Mouse (Mus musculus) intestine, embryonic 14.5 days (tissue): ENCODE data around the gene Olfr828. TPM values are rescaled to one million over a fixed set of nuclear protein-coding genes. Genes with fewer than 3 reads are reported as not detected.

Source experiments
- ATAC-seq: fragments of 200-750 bp; cut with Nextera tagmentation; replicated peaks from 2 replicates; pipeline ENCODE4 v1.8.0; 2017; ENCODE audit warnings: low read depth, moderate number of reproducible peaks, moderate TSS enrichment, moderate library complexity; ENCODE audit not compliant: low FRiP score, low TSS enrichment
- DNase-seq: peaks from one replicate; pipeline ENCODE4 v3.0.0-alpha.2; 2018; ENCODE audit warnings: low spot score
- H3K27ac ChIP-seq: fragments of 300-500 bp; sonication (generic); 2 replicates; pipeline ENCODE4 v1.5.1; 2014; ENCODE audit warnings: low read depth, mild to moderate bottlenecking, control low read depth
- H3K27me3 ChIP-seq: fragments of 300-500 bp; sonication (generic); replicated peaks from 2 replicates; pipeline ENCODE4 v1.6.1; 2014; ENCODE audit warnings: low read length, control low read depth; ENCODE audit not compliant: control insufficient read depth, insufficient read depth
- H3K36me3 ChIP-seq: fragments of 300-500 bp; sonication (generic); 2 replicates; pipeline ENCODE4 v1.6.1; 2014; ENCODE audit warnings: low read length, control low read depth; ENCODE audit not compliant: control insufficient read depth, insufficient read depth
- H3K4me1 ChIP-seq: fragments of 300-500 bp; sonication (generic); replicated peaks from 2 replicates; pipeline ENCODE4 v1.6.1; 2014; ENCODE audit warnings: low read length, control low read depth, mixed read lengths; ENCODE audit not compliant: control insufficient read depth, insufficient read depth
- H3K4me2 ChIP-seq: fragments of 300-500 bp; sonication (generic); 2 replicates; pipeline ENCODE4 v1.6.1; 2014; ENCODE audit warnings: low read length
- H3K4me3 ChIP-seq: fragments of 300-500 bp; sonication (generic); 2 replicates; pipeline ENCODE4 v1.5.1; 2014; ENCODE audit warnings: low read depth, low read length, control low read depth, mixed read lengths
- H3K9ac ChIP-seq: fragments of 300-500 bp; sonication (generic); 2 replicates; pipeline ENCODE4 v1.6.1; 2014; ENCODE audit warnings: mild to moderate bottlenecking, low read length
- H3K9me3 ChIP-seq: fragments of 300-500 bp; sonication (generic); 2 replicates; pipeline ENCODE4 v1.6.1; 2016; ENCODE audit warnings: low read length, control low read depth; ENCODE audit not compliant: control insufficient read depth
- whole genome bisulfite sequencing: fragments of 180-500 bp; shearing (Covaris S2); extraction: QIAGEN DNeasy Blood & Tissue Kit; methylation state at CpG from one replicate; pipeline ENCODE4 v1.1.7; 2014; 5-methylcytosine and 5-hydroxymethylcytosine counted together
- polyA plus RNA-seq: library from polyadenylated mRNA; unstranded; fragments of >200 nt; fragmentation: Nextera tagmentation; extraction: Ambion mirVana; gene quantifications from 2 replicates; pipeline ENCODE4 v1.2.1, GENCODE M21; 2014

The Olfr828 gene
- not detected in 2 replicates for polyA plus RNA-seq

GRCm38 (mm10) chr9:18819426-18819825, at the start of gene Olfr828:
Gene Olfr828, minus strand, starts transcription at chr9:18819526.
- Histone ChIP-seq H3K4me2 (no peak within 1 kb of the TSS), H3K4me1 (no peaks in the 10 kb centered on the region), H3K9me3 (no peaks in the 10 kb centered on the region), H3K36me3 (no peaks in the 10 kb centered on the region), H3K27ac (no peak within 1 kb of the TSS), H3K27me3 (no peaks in the 10 kb centered on the region), H3K4me3 (no peak within 1 kb of the TSS), H3K9ac (no peak within 1 kb of the TSS)
- no peak for ATAC-seq
- no peak for DNase-seq

- Histone ChIP-seq H3K9ac (no peak within 1 kb of the TSS), H3K27me3 (no peaks in the 10 kb centered on the region), H3K4me1 (no peaks in the 10 kb centered on the region), H3K4me3 (no peak within 1 kb of the TSS), H3K4me2 (no peak within 1 kb of the TSS), H3K27ac (no peak within 1 kb of the TSS), H3K36me3 (no peaks in the 10 kb centered on the region), H3K9me3 (no peaks in the 10 kb centered on the region)
- ATAC-seq: no peak
- DNase-seq: no peak
- WGBS: 61% methylated on average over 1 of the region's 1 CpGs
Measured at GRCm38 (mm10) chr9:18854633-18855032, 35.3 kb upstream of the Olfr828 start, which contains the start of gene Olfr829. Gene Olfr829, plus strand, starts transcription at chr9:18854933.

GRCm38 (mm10) chr9:18785316-18785715, 34.0 kb downstream of the Olfr828 start:
- WGBS: 62% methylated on average over 7 of the region's 7 CpGs
- DNase-seq: no peak
- Histone ChIP-seq H3K4me1 (no peaks in the 10 kb centered on the region), H3K36me3 (no peaks in the 10 kb centered on the region), H3K9me3 (no peaks in the 10 kb centered on the region), H3K27ac (no peak overlapping the region), H3K27me3 (no peaks in the 10 kb centered on the region), H3K4me2 (no peak overlapping the region), H3K4me3 (no peak overlapping the region), H3K9ac (no peak overlapping the region)
- no peak for ATAC-seq

- Histone ChIP-seq H3K27me3 (no peaks in the 10 kb centered on the region), H3K4me3 (no peak overlapping the region), H3K27ac (no peak overlapping the region), H3K36me3 (no peaks in the 10 kb centered on the region), H3K9ac (no peak overlapping the region), H3K9me3 (no peaks in the 10 kb centered on the region), H3K4me1 (no peaks in the 10 kb centered on the region), H3K4me2 (no peak overlapping the region)
- WGBS: 68% methylated on average over 24 of the region's 24 CpGs
- no peak for ATAC-seq
- DNase-seq: no peak
Measured at GRCm38 (mm10) chr9:18779476-18779875, 39.9 kb downstream of the Olfr828 start.

GRCm38 (mm10) chr9:18778981-18779380, 40.3 kb downstream of the Olfr828 start:
- DNase-seq (no peak), ATAC-seq (no peak)
- Histone ChIP-seq H3K4me3 (no peak overlapping the region), H3K9ac (no peak overlapping the region), H3K9me3 (no peaks in the 10 kb centered on the region), H3K27ac (no peak overlapping the region), H3K4me1 (no peaks in the 10 kb centered on the region), H3K4me2 (no peak overlapping the region), H3K36me3 (no peaks in the 10 kb centered on the region), H3K27me3 (no peaks in the 10 kb centered on the region)
- 56% methylated on average over 1 of the region's 1 CpGs for WGBS

Other genes with a start within 250 kb of the Olfr828 start
- 7.3 and 9.1 TPM in 2 replicates for gene Muc16, start 145.0 kb downstream of the Olfr828 start, polyA plus RNA-seq
- gene Olfr24, start 55.5 kb downstream of the Olfr828 start, polyA plus RNA-seq: not detected in 2 replicates
- gene Olfr829, start 35.4 kb upstream of the Olfr828 start, polyA plus RNA-seq: not detected in 2 replicates
- not detected in 2 replicates for gene Olfr830, start 55.2 kb upstream of the Olfr828 start, polyA plus RNA-seq
- not detected in 2 replicates for gene Olfr832, start 117.6 kb upstream of the Olfr828 start, polyA plus RNA-seq
- gene Olfr834, start 168.5 kb upstream of the Olfr828 start, polyA plus RNA-seq: not detected in 2 replicates
- not detected in 2 replicates for gene Olfr835, start 213.2 kb upstream of the Olfr828 start, polyA plus RNA-seq